Mouse (Mus musculus): ENCODE results near the gene Rab40c.

- TF ChIP-seq CTCF (IDR thresholded peaks at IDR 0.05) (no peak), POLR2A (IDR thresholded peaks at IDR 0.05; ENCODE audit: insufficient read depth, low read depth, low read length) (no peak)
These were observed 1.3 kb downstream of the Rab40c start for GRCm38 (mm10) chr17:25918037-25918750.
